Mouse (Mus musculus) neural tube, embryonic 12.5 days (tissue): ENCODE data around the gene Insm2. TPM values are rescaled to one million over a fixed set of nuclear protein-coding genes. Genes with fewer than 3 reads are reported as not detected.
"Not testable (repeated sequence)": the region's sequence is repeated elsewhere in the genome, so short reads cannot be mapped to it uniquely, and the experiment has no call there.

Experiments
- ATAC-seq: fragments of 200-750 bp; cut with Nextera tagmentation; 2 replicates; pipeline ENCODE4 v1.8.0; 2017; ENCODE audit warnings: low read depth, mild to moderate bottlenecking, moderate TSS enrichment, moderate library complexity; ENCODE audit not compliant: low FRiP score
- H3K27ac ChIP-seq: fragments of 300-500 bp; sonication (generic); 2 replicates; pipeline ENCODE4 v1.5.1; 2016
- H3K27me3 ChIP-seq: fragments of 300-500 bp; sonication (generic); replicated peaks from 2 replicates; pipeline ENCODE4 v1.6.1; 2016; ENCODE audit warnings: mild to moderate bottlenecking
- H3K36me3 ChIP-seq: fragments of 300-500 bp; sonication (generic); 2 replicates; pipeline ENCODE4 v1.6.1; 2016; ENCODE audit warnings: mild to moderate bottlenecking
- H3K4me1 ChIP-seq: fragments of 300-500 bp; sonication (generic); 2 replicates; pipeline ENCODE4 v1.6.1; 2016
- H3K4me2 ChIP-seq: fragments of 300-500 bp; sonication (generic); replicated peaks from 2 replicates; pipeline ENCODE4 v1.6.1; 2016; ENCODE audit warnings: mild to moderate bottlenecking
- H3K4me3 ChIP-seq: fragments of 300-500 bp; sonication (generic); 2 replicates; pipeline ENCODE4 v1.5.1; 2016
- H3K9ac ChIP-seq: fragments of 300-500 bp; sonication (generic); 2 replicates; pipeline ENCODE4 v1.6.1; 2016; ENCODE audit warnings: mild to moderate bottlenecking
- H3K9me3 ChIP-seq: fragments of 300-500 bp; sonication (generic); 2 replicates; pipeline ENCODE4 v1.6.1; 2016; ENCODE audit warnings: mild to moderate bottlenecking
- WGBS: fragments of 180-500 bp; shearing (Covaris S2); methylation state at CpG from one replicate; pipeline ENCODE4 v1.1.7; 2016; 5-methylcytosine and 5-hydroxymethylcytosine counted together
- polyA plus RNA-seq: library from polyadenylated mRNA; unstranded; fragments of >200 nt; fragmentation: Nextera tagmentation; extraction: Ambion mirVana; gene quantifications from 2 replicates; pipeline ENCODE4 v1.2.1, GENCODE M21; 2016

The Insm2 gene
- polyA plus RNA-seq, 1 experiment from 2014 or later = 1.0 TPM

DNA sequence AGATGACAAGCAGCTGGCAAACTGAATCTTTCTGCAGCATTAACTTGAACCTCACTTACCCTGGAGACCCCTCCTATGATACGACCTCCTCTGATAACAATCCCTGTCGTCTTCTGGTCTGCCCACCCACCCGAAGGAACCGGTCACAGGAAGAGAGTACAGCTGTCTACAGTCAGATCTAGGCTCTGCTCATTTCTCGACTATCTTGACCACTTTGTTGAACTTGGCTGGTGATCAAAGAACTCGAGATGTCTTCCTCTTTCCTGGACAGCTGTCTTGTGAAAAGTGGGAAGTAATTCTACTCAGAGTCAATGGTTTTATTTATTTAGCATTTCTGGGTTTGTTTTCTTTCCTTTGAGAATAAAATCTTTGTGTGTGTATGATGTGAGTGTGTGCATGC is 29.6 kb upstream of the Insm2 start:
- Histone ChIP-seq H3K27me3 (no peaks in the 10 kb centered on the region), H3K9ac (no peak overlapping the region)
- 80% methylated on average over 6 of the region's 6 CpGs for WGBS

DNA sequence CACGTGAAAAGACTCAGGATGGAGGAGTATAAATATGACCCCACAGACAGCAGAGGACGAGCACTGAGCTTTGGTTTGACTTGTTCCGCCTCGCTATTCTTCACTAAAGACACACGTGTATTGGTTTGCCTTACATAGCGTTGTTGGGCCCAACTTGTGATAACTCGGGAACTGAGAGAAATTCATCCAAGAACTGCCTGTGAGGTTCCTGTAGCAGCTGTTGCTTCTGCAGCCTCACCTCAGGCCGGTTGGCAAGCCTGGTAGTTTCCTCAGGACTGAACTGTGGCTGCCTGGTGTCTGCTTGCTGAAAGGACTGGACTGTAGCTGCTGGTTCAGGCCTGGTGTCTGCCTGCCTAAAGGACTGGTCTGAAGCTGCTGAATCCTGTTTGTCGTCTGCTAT is 28.6 kb upstream of the Insm2 start:
- no peaks in the 10 kb centered on the region for H3K4me1 ChIP-seq
- H3K27ac ChIP-seq = no peak overlapping the region
- no peaks in the 10 kb centered on the region for H3K36me3 ChIP-seq
- no peak overlapping the region for H3K9ac ChIP-seq
- H3K27me3 ChIP-seq = no peaks in the 10 kb centered on the region
- no peak for ATAC-seq
- no peaks in the 10 kb centered on the region for H3K9me3 ChIP-seq
- 90% methylated on average over 9 of the region's 9 CpGs for WGBS
- H3K4me2 ChIP-seq = no peak overlapping the region
- H3K4me3 ChIP-seq = no peak overlapping the region

More for the DNA sequence above, 29.6 kb upstream of the Insm2 start:
- no peak for ATAC-seq
- H3K9me3 ChIP-seq = no peaks in the 10 kb centered on the region
- H3K36me3 ChIP-seq = no peaks in the 10 kb centered on the region
- H3K4me2 ChIP-seq = no peak overlapping the region
- no peaks in the 10 kb centered on the region for H3K4me1 ChIP-seq
- no peak overlapping the region for H3K4me3 ChIP-seq
- no peak overlapping the region for H3K27ac ChIP-seq

DNA sequence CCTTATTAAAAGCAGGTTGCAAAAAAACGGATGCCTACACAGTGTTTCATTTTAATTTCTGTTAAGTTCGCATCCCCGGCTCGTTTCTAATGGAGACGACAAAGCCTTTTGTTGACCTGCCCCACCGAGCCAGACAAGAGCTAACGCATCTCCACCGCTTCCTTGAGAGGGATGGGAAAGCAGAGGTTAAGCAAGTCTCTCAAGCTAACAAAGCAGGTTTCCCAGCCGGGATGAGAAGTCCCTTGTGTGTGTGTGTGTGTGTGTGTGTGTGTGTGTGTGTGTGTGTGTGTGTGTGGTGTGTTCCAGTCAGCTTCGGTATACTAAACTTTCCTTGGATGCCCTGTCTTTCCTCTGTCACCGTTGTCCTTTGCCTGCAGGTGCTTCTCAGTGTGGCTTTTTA is 28.0 kb upstream of the Insm2 start:
- H3K4me1 ChIP-seq = no peaks in the 10 kb centered on the region
- no peak overlapping the region for H3K4me3 ChIP-seq
- H3K27me3 ChIP-seq = no peaks in the 10 kb centered on the region
- ATAC-seq = no peak
- no peak overlapping the region for H3K4me2 ChIP-seq
- no peak overlapping the region for H3K27ac ChIP-seq
- H3K9ac ChIP-seq = no peak overlapping the region
- H3K36me3 ChIP-seq = no peaks in the 10 kb centered on the region
- WGBS = 84% methylated on average over 11 of the region's 11 CpGs
- H3K9me3 ChIP-seq = no peaks in the 10 kb centered on the region

- Histone ChIP-seq H3K27me3 (no peaks in the 10 kb centered on the region), H3K27ac (no peak overlapping the region), H3K9ac (no peak overlapping the region), H3K36me3 (no peaks in the 10 kb centered on the region), H3K4me3 (no peak overlapping the region), H3K9me3 (no peaks in the 10 kb centered on the region), H3K4me1 (no peaks in the 10 kb centered on the region), H3K4me2 (no peak overlapping the region)
- 83% methylated on average over 10 of the region's 10 CpGs for WGBS
- no peak for ATAC-seq
Observed at GRCm38 (mm10) chr12:55571661-55572060, 27.6 kb upstream of the Insm2 start.

DNA sequence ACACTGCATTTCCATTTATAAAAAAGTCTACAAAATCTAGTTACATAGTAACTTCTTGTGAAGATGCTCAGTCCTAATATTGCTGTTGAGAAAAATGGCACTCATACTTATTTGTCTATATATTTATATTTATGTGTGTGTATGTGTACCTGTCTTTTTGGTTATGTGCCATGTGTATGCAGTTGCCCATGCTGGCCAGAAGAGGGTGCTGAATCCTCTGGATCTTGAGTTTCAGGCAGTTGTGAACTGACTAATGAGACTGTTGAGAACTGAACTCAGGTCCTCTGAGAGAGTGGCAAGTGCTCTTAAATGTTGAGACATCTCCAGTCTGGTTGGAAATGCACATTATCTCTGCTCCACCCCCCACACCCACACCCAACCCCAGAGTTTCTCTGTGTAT is 26.1 kb upstream of the Insm2 start:
- Histone ChIP-seq H3K9ac (no peak overlapping the region), H3K4me1 (no peaks in the 10 kb centered on the region), H3K27me3 (no peaks in the 10 kb centered on the region), H3K4me3 (no peak overlapping the region), H3K27ac (no peak overlapping the region), H3K9me3 (no peaks in the 10 kb centered on the region), H3K36me3 (no peaks in the 10 kb centered on the region), H3K4me2 (no peak overlapping the region)
- ATAC-seq = no peak

GRCm38 (mm10) chr12:55573794-55574193 is 25.4 kb upstream of the Insm2 start:
- peak; percentile 68; the same call in 1 of the 2 replicates for ATAC-seq
- H3K4me2 ChIP-seq = no peak overlapping the region
- 8% methylated on average over 6 of the region's 6 CpGs for WGBS

GRCm38 (mm10) chr12:55586936-55587335 is 12.3 kb upstream of the Insm2 start:
- H3K9ac ChIP-seq, H3K9me3 ChIP-seq, H3K4me3 ChIP-seq, H3K27ac ChIP-seq, H3K36me3 ChIP-seq, H3K4me1 ChIP-seq, H3K27me3 ChIP-seq, ATAC-seq, H3K4me2 ChIP-seq: not testable (repeated sequence)
- 61% methylated on average over 9 of the region's 9 CpGs for WGBS

More at GRCm38 (mm10) chr12:55573794-55574193, 25.4 kb upstream of the Insm2 start:
- H3K9ac ChIP-seq = no peak overlapping the region
- no peak overlapping the region for H3K4me3 ChIP-seq
- no peaks in the 10 kb centered on the region for H3K36me3 ChIP-seq
- H3K9me3 ChIP-seq = no peaks in the 10 kb centered on the region
- H3K4me1 ChIP-seq = no peaks in the 10 kb centered on the region
- H3K27ac ChIP-seq = no peak overlapping the region
- no peaks in the 10 kb centered on the region for H3K27me3 ChIP-seq

DNA sequence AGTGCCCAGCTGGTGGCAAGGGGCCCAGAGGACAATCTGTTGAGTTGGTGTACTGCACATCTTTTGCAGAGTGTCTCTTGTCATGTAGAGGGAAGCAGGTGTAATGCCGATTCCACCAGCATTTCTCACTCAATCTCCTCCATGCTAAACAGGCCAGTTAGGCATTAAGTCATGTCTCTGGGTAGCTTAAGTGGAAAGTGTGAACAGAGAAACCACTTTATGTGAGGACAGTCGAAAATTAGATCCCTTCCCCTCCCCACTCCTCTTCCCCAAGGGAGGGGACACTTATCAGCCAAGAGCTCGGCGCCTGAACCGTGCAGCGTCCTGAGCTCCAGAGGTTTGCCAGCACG is 715 bp upstream of the Insm2 start:
- H3K9me3 ChIP-seq = no peaks in the 10 kb centered on the region
- peak; percentile 15; the same call in 1 of the 2 replicates for ATAC-seq
- H3K9ac ChIP-seq = no peak overlapping the region

GRCm38 (mm10) chr12:55599639-55600502 is 644 bp downstream of the Insm2 start:
- no peaks in the 10 kb centered on the region for H3K36me3 ChIP-seq
- H3K27ac ChIP-seq = no peak overlapping the region
- H3K9me3 ChIP-seq = no peaks in the 10 kb centered on the region
- H3K4me2 ChIP-seq = peak overlapping the region; percentile 93
- H3K27me3 ChIP-seq = peaks cover 60% of the 10 kb centered on the region
- H3K4me1 ChIP-seq = peaks cover 25% of the 10 kb centered on the region
- peak overlapping the region; percentile 48 for H3K9ac ChIP-seq
- peak; percentile 59 for ATAC-seq
- H3K4me3 ChIP-seq = peak overlapping the region; percentile 47
- WGBS = under 1% methylated on average over 106 of the region's 109 CpGs

More for the DNA sequence above, 715 bp upstream of the Insm2 start:
- Histone ChIP-seq H3K4me3 (peak overlapping the region; percentile 47), H3K27me3 (peaks cover 60% of the 10 kb centered on the region), H3K4me2 (peak overlapping the region; percentile 93), H3K36me3 (no peaks in the 10 kb centered on the region), H3K4me1 (peaks cover 25% of the 10 kb centered on the region), H3K27ac (no peak overlapping the region)
- 5% methylated on average over 7 of the region's 7 CpGs for WGBS

- peak overlapping the region; percentile 47 for H3K4me3 ChIP-seq
- peaks cover 25% of the 10 kb centered on the region for H3K4me1 ChIP-seq
- no peak overlapping the region for H3K27ac ChIP-seq
- peaks cover 60% of the 10 kb centered on the region for H3K27me3 ChIP-seq
- ATAC-seq = 0 out of 2 replicates have a peak, but pooled peaks have one; percentile 3
- H3K4me2 ChIP-seq = peak overlapping the region; percentile 93
- no peaks in the 10 kb centered on the region for H3K9me3 ChIP-seq
- WGBS = 2% methylated on average over 42 of the region's 42 CpGs
- no peaks in the 10 kb centered on the region for H3K36me3 ChIP-seq
- no peak overlapping the region for H3K9ac ChIP-seq
Observed at GRCm38 (mm10) chr12:55600503-55600994, 1.3 kb downstream of the Insm2 start.

GRCm38 (mm10) chr12:55604411-55604810 is 5.2 kb downstream of the Insm2 start:
- Histone ChIP-seq H3K9ac (no peak overlapping the region), H3K4me3 (no peak overlapping the region), H3K27me3 (peaks cover 29% of the 10 kb centered on the region), H3K4me2 (no peak overlapping the region), H3K9me3 (no peaks in the 10 kb centered on the region), H3K4me1 (peaks cover 18% of the 10 kb centered on the region), H3K27ac (no peak overlapping the region), H3K36me3 (no peaks in the 10 kb centered on the region)
- no peak for ATAC-seq
- WGBS = 81% methylated on average over 3 of the region's 3 CpGs

DNA sequence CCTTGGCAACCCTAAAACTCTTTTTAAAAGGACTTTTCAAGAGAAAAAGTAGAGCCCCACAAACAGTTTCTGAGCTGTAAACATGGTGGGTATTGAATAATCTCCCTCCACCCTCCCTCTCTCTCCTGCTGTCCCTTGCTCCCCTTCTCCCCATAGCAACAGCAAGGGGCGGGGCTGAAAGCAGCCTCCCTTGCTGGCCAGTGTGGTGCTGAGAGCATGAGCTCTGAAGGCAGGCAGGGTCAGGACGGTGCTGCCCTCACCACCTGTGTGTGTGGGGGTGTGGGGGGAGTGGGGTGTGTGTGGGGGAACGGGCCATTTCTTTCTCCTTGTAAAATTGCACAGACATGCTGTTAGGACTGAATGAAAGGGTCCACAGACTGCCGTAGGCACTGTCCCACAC is 8.7 kb downstream of the Insm2 start:
- ATAC-seq = 0 out of 2 replicates have a peak, but pooled peaks have one; percentile 41
- Histone ChIP-seq H3K9ac (no peak overlapping the region), H3K27me3 (no peaks in the 10 kb centered on the region), H3K4me2 (no peak overlapping the region), H3K36me3 (no peaks in the 10 kb centered on the region), H3K4me1 (peaks cover 4% of the 10 kb centered on the region), H3K27ac (no peak overlapping the region), H3K4me3 (no peak overlapping the region), H3K9me3 (no peaks in the 10 kb centered on the region)
- WGBS = 21% methylated on average over 4 of the region's 4 CpGs

DNA sequence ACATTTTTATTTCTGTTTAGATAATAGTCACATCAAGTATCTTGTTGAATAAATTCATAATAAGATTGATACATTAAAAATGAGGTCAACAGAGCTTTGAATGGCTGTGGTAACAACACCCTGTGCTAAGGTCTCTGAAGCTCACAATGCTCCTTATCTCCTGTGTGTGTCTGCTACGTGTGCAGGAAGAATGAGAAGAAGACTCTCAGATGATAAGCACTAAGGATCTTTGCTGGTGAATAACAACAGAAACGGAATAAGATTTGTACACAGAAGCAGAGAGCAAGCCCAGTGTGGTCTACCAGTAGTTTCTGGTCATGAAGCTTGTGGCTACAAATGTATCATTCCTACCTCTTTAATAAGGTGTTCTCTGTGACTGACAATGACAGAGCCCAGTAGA is 11.6 kb downstream of the Insm2 start:
- H3K4me3 ChIP-seq = no peak overlapping the region
- H3K4me1 ChIP-seq = peaks cover 4% of the 10 kb centered on the region
- no peak overlapping the region for H3K9ac ChIP-seq
- WGBS = 73% methylated on average over 2 of the region's 2 CpGs
- H3K27me3 ChIP-seq = no peaks in the 10 kb centered on the region
- no peaks in the 10 kb centered on the region for H3K9me3 ChIP-seq
- H3K36me3 ChIP-seq = no peaks in the 10 kb centered on the region
- ATAC-seq = no peak
- H3K4me2 ChIP-seq = no peak overlapping the region
- no peak overlapping the region for H3K27ac ChIP-seq
